Mouse (Mus musculus) erythroblast, embryonic 14.5 days (primary cell): Measurements from ENCODE around the gene Rtbdn. TPM values are rescaled to one million over a fixed set of nuclear protein-coding genes. Genes with fewer than 3 reads are reported as not detected.

Source experiments
- H3K27me3 ChIP-seq: 2 replicates; pipeline ENCODE4 v1.6.1; 2012; ENCODE audit warnings: inconsistent platforms; ENCODE audit not compliant: control insufficient read depth
- H3K36me3 ChIP-seq: 2 replicates; pipeline ENCODE4 v1.6.1; 2012; ENCODE audit warnings: mild to moderate bottlenecking, inconsistent platforms; ENCODE audit not compliant: control insufficient read depth
- H3K4me1 ChIP-seq: 2 replicates; pipeline ENCODE4 v1.6.1; 2012; ENCODE audit warnings: inconsistent platforms; ENCODE audit not compliant: control insufficient read depth
- H3K4me3 ChIP-seq: replicated peaks from 2 replicates; pipeline ENCODE3; 2012; ENCODE audit warnings: moderate library complexity, mild to moderate bottlenecking, inconsistent platforms
- H3K9me3 ChIP-seq: 2 replicates; pipeline ENCODE4 v1.6.1; 2012; ENCODE audit warnings: low read length, inconsistent platforms, mixed read lengths; ENCODE audit not compliant: control insufficient read depth
- GATA1 ChIP-seq: IDR thresholded peaks from 2 replicates; pipeline ENCODE4 v1.6.1; 2012; ENCODE audit warnings: low read length, inconsistent platforms, mixed read lengths
- TAL1 ChIP-seq: IDR thresholded peaks from 3 replicates; pipeline ENCODE4 v1.6.1; 2012; ENCODE audit warnings: low read length, inconsistent platforms, mixed read lengths
- polyA plus RNA-seq: library from polyadenylated mRNA; stranded (reverse); fragments of >175 nt; gene quantifications from 2 replicates; pipeline ENCODE4 v1.2.3, GENCODE M21; 2012

Gene Rtbdn
- polyA plus RNA-seq, 1 experiment, result not detected

DNA sequence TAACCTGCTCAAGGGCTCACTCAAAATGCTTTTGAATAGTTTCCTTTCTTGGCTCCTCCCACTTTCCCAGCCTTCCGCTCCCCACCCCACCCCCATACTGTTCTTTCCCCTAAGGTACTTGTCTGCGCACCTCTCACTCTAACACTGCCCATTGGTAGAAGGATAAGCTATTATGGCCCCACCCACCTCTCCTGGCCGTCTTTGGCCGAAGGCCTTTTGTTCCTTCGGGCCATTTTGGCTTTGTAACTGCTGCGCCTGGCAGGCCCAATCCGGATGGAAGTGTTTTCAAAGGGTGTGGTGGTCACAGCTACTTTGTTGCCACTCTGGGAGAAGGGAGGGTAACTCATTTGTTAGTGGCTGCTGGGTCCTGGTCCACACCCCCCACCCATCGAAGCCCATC, 31.5 kb upstream of the Rtbdn start:
- H3K27me3 ChIP-seq, result peaks cover 33% of the 10 kb centered on the region
- TF ChIP-seq TAL1 (no peak), GATA1 (no peak)
- H3K4me1 ChIP-seq, result peaks cover 59% of the 10 kb centered on the region
- H3K9me3 ChIP-seq, result no peaks in the 10 kb centered on the region
- peaks cover 33% of the 10 kb centered on the region for H3K36me3 ChIP-seq
- no peak overlapping the region for H3K4me3 ChIP-seq

DNA sequence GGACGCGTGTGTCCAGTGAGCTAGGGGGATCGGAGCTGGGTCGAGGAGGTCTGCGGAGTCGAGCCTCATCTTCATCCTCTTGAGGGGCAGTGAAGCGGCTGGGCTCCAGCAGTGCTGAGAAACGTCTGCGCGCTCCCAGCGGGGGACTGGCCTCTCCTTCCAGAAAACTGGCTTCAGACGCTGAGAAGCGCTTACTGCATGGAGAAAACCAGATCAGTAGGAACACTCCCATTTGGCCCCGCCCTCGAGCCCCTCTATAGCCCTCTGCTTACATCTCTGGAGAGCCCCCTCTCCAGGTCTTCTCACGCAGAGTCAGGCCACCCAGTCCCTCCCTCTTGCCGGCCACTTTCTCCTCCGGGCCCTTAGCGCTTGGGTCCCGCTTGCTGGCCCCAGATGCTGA, 29.0 kb upstream of the Rtbdn start:
- Histone ChIP-seq H3K36me3 (peaks cover 16% of the 10 kb centered on the region), H3K27me3 (peaks cover 21% of the 10 kb centered on the region), H3K9me3 (no peaks in the 10 kb centered on the region), H3K4me3 (no peak overlapping the region), H3K4me1 (peaks cover 40% of the 10 kb centered on the region)
- no peak for TF ChIP-seq GATA1
- TF ChIP-seq TAL1, result no peak

DNA sequence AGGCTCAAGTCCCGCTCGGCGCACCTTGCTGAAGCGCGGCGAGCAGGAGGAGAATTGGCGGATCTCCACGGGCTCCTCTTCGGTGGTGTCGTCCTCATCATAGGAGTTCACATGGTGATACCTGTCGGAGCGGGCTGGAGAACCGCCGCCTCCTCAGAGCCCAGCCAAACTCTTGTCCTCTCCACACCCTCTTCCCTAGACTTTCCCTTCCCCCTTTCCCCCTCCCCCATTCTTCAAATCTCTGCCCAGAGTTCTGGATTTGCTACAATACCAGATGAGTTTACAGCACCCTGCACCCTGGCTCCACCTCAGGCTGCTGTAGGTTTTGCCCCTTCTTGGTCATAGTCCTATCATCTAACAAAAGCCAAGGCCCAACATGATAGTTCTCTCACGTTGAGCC, 28.1 kb upstream of the Rtbdn start:
- H3K27me3 ChIP-seq, result peaks cover 19% of the 10 kb centered on the region
- TF ChIP-seq TAL1 (no peak), GATA1 (no peak)
- H3K36me3 ChIP-seq, result peaks cover 16% of the 10 kb centered on the region
- no peaks in the 10 kb centered on the region for H3K9me3 ChIP-seq
- H3K4me3 ChIP-seq, result no peak overlapping the region
- H3K4me1 ChIP-seq, result peaks cover 31% of the 10 kb centered on the region

DNA sequence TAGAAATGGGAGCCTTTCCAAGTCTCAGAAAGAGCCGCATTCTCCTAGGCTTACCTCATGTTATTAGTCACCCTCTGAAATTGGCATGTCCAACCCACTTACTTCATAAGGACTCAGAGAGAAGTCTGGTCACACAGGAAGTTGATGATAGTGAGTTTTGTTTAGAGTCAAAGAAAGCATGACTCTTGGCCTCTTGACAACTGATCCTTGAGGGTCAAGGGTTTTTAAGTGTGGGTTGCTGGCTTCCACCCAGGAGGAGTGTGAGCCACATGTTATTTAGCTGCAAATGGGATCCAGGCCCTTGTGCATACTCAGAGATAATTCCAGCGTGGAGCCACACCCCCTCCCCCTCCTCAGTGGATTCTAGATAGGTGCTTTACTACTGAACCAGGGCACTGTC, 25.2 kb upstream of the Rtbdn start:
- Histone ChIP-seq H3K4me3 (no peak overlapping the region), H3K9me3 (no peaks in the 10 kb centered on the region), H3K27me3 (peaks cover 32% of the 10 kb centered on the region), H3K36me3 (peaks cover 6% of the 10 kb centered on the region), H3K4me1 (peaks cover 4% of the 10 kb centered on the region)
- TF ChIP-seq GATA1 (no peak), TAL1 (no peak)

DNA sequence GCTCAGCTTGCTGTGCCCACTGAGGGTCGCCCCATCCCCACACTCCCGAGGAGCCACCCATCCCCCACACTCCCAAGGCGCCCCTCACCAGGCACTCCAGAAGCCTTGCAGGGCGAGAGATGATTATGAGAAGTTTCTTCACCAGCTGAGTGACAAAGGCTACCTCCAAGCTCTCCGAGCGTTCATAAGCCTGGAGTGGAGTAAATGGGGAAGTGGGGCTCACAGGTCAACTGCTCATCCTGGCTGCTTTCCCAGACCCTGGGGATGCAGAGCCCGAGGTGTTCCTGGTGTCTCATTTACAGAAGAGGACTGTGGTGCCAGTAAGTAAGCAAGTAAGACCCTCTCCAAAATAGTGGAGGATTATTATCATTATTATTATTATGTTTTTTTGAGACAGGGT, 21.2 kb upstream of the Rtbdn start:
- H3K36me3 ChIP-seq, result peaks cover 1% of the 10 kb centered on the region
- H3K4me3 ChIP-seq, result no peak overlapping the region
- peaks cover 10% of the 10 kb centered on the region for H3K4me1 ChIP-seq
- TF ChIP-seq TAL1 (no peak), GATA1 (no peak)
- H3K9me3 ChIP-seq, result no peaks in the 10 kb centered on the region; the same call in 1 of the 2 replicates
- peaks cover 50% of the 10 kb centered on the region for H3K27me3 ChIP-seq

DNA sequence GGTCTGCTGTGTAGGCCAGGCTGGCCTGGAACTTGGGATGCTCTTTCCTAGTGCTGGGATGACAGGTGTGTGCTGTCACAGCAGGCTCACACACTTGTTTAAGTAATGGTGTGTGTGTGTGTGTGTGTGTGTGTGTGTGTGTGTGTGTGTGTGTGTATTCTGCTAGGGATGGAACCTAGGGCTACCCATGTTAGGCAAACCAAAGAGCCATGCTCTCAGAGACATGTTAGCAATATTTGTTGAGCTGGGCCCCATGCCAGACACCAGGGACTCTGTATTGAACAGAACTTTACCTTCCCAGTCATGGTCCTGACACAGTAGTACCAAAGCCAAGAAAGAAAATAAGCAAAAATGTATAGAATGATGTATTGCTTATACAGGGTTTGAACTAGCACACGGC, 19.3 kb upstream of the Rtbdn start:
- Histone ChIP-seq H3K4me1 (peaks cover 10% of the 10 kb centered on the region), H3K9me3 (no peaks in the 10 kb centered on the region; the same call in 1 of the 2 replicates), H3K27me3 (peaks cover 68% of the 10 kb centered on the region), H3K36me3 (no peaks in the 10 kb centered on the region), H3K4me3 (no peak overlapping the region)
- TF ChIP-seq TAL1, result no peak
- TF ChIP-seq GATA1, result no peak

DNA sequence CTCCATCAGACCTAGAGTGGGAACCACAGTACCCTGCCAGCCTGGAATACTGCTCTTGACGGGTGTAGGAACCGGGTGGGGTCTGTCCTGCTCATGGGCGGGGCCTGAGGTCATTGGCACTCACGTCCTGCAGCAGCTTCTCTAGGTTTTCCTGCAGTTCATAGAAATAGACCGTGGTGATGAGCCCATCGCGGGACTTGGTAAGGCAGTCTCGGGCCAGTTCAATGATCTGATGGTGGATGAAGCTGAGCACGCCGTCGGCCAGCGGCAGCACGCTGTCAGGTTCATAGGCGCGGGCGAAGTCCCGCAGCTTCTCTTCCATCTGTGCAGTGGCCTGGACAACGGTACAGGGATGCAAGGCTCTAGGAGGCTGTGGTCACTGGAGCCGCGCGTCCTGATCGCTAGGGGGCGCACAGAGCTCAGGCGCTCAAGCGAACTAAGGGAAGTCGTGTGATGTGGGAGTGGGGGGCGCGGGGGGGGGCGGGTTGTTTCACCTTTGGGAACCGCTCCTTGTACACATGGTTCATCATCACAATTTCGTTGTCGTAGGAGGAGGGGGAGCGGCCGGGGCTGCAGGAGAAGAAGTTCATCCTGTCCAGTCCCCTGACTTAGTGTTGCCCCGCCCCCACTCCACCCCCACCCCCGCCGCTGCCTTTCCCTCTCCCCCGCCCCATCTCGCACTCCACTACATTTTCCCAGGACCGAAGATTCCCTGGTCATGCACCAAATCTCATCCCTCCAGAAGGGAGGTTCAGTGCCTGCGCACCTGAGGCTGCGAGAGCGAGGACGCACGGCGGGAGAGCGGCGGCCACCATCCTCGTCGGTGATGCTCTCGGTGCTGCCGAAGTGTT, 18.1 kb upstream of the Rtbdn start:
- Histone ChIP-seq H3K4me1 (peaks cover 10% of the 10 kb centered on the region), H3K36me3 (no peaks in the 10 kb centered on the region), H3K9me3 (no peaks in the 10 kb centered on the region; the same call in 1 of the 2 replicates), H3K4me3 (no peak overlapping the region), H3K27me3 (peaks cover 75% of the 10 kb centered on the region)
- no peak for TF ChIP-seq TAL1
- TF ChIP-seq GATA1, result no peak

DNA sequence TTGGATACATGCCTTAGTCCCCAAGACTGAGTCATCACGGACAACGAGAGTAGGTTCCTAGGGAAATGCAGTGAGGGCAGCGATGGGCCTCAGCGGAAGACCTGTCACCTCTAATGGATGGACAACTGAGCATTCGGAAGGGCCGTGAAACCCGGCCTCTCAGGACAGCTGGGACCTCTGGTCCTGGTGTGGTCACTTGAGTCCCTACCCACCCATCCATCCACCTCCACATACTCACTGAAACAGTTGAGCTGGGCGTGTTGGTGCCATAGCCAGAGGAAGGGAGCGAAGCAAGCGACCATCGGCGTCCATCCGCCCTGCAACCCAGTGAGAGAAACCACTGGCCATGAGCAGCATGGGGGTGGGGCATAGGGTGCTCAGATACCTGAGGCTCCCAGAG, 16.2 kb upstream of the Rtbdn start:
- Histone ChIP-seq H3K36me3 (no peaks in the 10 kb centered on the region), H3K4me1 (peaks cover 19% of the 10 kb centered on the region), H3K27me3 (peaks cover 86% of the 10 kb centered on the region), H3K4me3 (no peak overlapping the region), H3K9me3 (no peaks in the 10 kb centered on the region; the same call in 1 of the 2 replicates)
- TF ChIP-seq GATA1 (no peak), TAL1 (no peak)

DNA sequence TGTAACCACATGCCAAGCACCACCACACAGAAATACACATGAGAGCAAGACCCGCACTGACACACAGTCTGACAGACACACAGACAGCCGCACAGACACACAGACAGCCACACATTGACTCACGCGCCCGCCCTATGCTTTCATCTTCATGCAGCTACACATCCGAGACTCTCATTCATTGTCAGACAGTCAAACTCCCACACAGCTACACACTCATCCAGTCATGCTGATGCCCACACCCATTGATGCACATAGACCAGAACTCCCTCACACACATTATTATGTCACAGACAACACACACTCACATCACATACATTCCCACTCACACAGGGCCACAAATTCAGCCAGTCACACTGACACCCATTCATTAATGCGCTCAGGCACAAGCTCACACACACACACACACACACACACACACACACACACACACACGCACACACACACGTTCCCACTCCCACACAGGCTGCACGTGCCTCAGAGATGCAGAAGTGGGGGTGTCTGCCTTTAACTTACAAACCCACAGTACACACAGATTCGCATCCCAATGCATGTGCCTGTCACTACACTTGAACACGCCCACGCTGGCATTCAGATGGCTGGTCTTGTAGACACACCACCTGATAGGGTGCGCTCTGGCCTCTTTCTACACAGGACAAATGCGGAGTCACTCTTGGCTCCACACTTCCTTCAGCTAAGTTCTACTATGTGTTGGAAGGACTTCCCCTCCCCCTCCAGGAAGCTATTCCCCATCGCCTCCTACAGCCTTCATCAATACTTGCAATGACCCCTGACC, 12.8 kb upstream of the Rtbdn start:
- Histone ChIP-seq H3K9me3 (peaks cover 8% of the 10 kb centered on the region; the same call in 1 of the 2 replicates), H3K27me3 (peaks cover 97% of the 10 kb centered on the region), H3K4me1 (peaks cover 41% of the 10 kb centered on the region)

More for the DNA sequence above, 12.8 kb upstream of the Rtbdn start:
- H3K36me3 ChIP-seq, result no peaks in the 10 kb centered on the region
- H3K4me3 ChIP-seq, result no peak overlapping the region
- TF ChIP-seq GATA1, result no peak
- no peak for TF ChIP-seq TAL1
